Mouse (Mus musculus): ENCODE results near the gene Klhl35. TPM values are rescaled to one million over a fixed set of nuclear protein-coding genes. Genes with fewer than 3 reads are reported as not detected.

The Klhl35 gene
- polyA plus RNA-seq, 1 experiment from 2014 or later, result 2.4 TPM

DNA sequence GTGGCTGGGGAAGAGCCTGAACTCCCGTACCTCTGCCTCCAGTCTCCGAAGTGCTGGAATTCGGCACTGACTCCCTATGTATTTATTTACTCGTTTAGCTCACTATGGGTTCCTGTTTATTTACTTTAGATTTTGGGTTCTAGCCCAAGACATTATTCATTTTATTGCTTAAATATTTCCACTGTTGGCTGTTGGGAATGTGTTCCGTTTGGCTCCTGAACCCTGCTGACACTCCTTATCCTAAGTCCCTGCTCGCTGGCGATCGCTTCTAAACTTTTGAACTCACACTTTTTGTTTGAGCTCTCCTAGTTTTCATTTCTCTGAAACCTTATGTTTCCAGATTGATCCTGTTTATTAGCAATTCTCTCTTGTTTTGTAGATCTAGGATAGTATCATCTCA, 57.3 kb downstream of the Klhl35 start:
- Histone ChIP-seq H3K9me3 (ENCODE audit: control insufficient read depth, low read length) (no peaks in the 10 kb centered on the region), H3K27ac (ENCODE audit: low read depth, low read length) (no peak overlapping the region), H3K9ac (replicated peaks; ENCODE audit: low read depth, low read length) (no peak overlapping the region), H3K4me3 (ENCODE audit: low read depth, low read length) (no peak overlapping the region), H3K4me2 (ENCODE audit: low read depth, low read length) (no peak overlapping the region), H3K27me3 (ENCODE audit: control insufficient read depth, insufficient read depth, low read length) (no peaks in the 10 kb centered on the region), H3K4me1 (ENCODE audit: control insufficient read depth, insufficient read depth, low read length) (no peaks in the 10 kb centered on the region), H3K36me3 (ENCODE audit: control insufficient read depth, insufficient read depth, low read length) (no peaks in the 10 kb centered on the region)
- ATAC-seq (ENCODE audit: low read depth), result no peak
- WGBS, result 79% methylated on average over 8 of the region's 8 CpGs

Other genes with a start within 250 kb of the Klhl35 start
- gene Mogat2, start 227.4 kb upstream of the Klhl35 start, polyA plus RNA-seq (2014; fragmentation: Nextera tagmentation; extraction: Ambion mirVana), result 0.92 and 2.2 TPM in 2 replicates
- 118 and 140 TPM in 2 replicates for gene Map6, start 198.6 kb upstream of the Klhl35 start, polyA plus RNA-seq (2014; fragmentation: Nextera tagmentation; extraction: Ambion mirVana)
- gene Serpinh1, start 112.8 kb upstream of the Klhl35 start, polyA plus RNA-seq (2014; fragmentation: Nextera tagmentation; extraction: Ambion mirVana), result 38.7 and 139 TPM in 2 replicates
- gene Gdpd5, start 84.6 kb upstream of the Klhl35 start, polyA plus RNA-seq (2014; fragmentation: Nextera tagmentation; extraction: Ambion mirVana), result 38.1 and 47.9 TPM in 2 replicates
- gene Rps3, start 17.7 kb downstream of the Klhl35 start, polyA plus RNA-seq (2014; fragmentation: Nextera tagmentation; extraction: Ambion mirVana), result 408 and 464 TPM in 2 replicates
- 9.9 and 11.5 TPM in 2 replicates for gene Arrb1, start 69.5 kb downstream of the Klhl35 start, polyA plus RNA-seq (2014; fragmentation: Nextera tagmentation; extraction: Ambion mirVana)
- 1.8 and 3.5 TPM in 2 replicates for gene Tpbgl, start 161.1 kb downstream of the Klhl35 start, polyA plus RNA-seq (2014; fragmentation: Nextera tagmentation; extraction: Ambion mirVana)
- 3.4 and 5.5 TPM in 2 replicates for gene Slco2b1, start 245.3 kb downstream of the Klhl35 start, polyA plus RNA-seq (2014; fragmentation: Nextera tagmentation; extraction: Ambion mirVana)